Mouse (Mus musculus): ENCODE data around the gene Dbr1. TPM values are rescaled to one million over a fixed set of nuclear protein-coding genes. Genes with fewer than 3 reads are reported as not detected.

The Dbr1 gene
- polyA plus RNA-seq (2016; fragmentation: Nextera tagmentation; extraction: Ambion mirVana): 33.0 and 41.7 TPM in 2 replicates

DNA sequence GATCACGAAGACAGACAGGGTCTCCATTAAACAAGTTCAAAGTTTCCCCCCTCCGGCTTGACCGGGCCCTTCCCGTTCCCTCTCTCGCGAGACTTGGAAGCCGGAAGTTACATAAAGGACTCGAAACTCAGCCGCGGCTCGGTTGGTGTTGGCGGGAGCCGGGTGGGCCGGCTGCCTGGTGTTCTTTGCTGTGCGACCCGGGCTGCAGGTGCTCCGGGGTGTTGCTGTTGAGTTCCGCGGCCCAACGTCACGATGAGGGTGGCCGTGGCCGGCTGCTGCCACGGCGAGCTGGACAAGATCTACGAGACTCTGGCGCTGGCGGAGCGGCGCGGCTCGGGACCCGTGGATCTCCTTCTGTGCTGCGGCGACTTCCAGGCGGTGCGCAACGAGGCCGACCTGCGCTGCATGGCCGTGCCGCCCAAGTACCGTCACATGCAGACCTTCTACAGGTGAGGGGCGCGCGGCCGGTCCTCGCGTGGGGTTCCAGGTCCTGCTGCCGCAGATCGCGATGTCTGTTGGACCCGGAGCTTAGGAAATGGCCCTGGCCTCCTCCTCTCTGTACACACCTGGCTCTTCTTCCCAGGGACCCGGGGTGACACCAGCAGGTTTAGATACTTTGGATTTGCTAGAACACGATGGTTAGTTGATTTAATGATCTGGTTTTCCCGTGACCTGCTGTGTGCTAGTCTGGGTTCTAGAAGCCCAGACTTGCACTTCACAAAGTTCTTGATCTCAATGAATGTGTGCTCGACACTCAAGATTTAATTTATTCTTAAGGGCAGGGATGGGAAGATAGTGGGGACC, at the start of gene Dbr1:
TSS of gene Dbr1 (plus strand) at position 123 of the 804 bp plus-strand sequence.
- whole genome bisulfite sequencing: under 1% methylated on average over 57 of the region's 57 CpGs
- peaks cover 19% of the 10 kb centered on the region for H3K4me1 ChIP-seq (replicated peaks)
- peak; percentile 91 for DNase-seq (ENCODE audit: low spot score)

DNA sequence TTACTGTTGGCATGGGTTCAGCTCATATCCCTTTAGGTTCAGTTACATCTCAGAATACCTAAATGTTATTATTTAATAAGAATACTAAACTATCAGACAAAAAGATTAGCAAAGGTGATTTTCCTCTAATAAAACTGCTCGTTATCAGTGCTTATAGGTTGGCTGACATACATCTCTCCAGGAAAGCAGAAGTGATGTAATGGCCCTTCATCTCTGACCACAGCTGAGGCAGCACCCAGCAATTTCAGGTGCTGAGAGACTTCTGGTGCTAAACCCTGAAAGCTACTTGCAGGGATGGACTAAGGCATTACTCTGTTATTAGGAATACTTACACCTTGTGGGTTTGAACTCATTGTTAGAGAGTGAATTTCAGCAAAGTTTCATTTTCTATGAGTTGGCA, 43.7 kb upstream of the Dbr1 start:
- WGBS: 93% methylated on average over 1 of the region's 1 CpGs
- DNase-seq (ENCODE audit: low spot score): no peak
- peaks cover 95% of the 10 kb centered on the region for H3K36me3 ChIP-seq

More for the DNA sequence above, at the start of gene Dbr1:
- peaks cover 6% of the 10 kb centered on the region; the same call in 1 of the 2 replicates for H3K27me3 ChIP-seq (ENCODE audit: insufficient read depth, poor library complexity, severe bottlenecking)
- no peaks in the 10 kb centered on the region for H3K9me3 ChIP-seq
- peaks cover 30% of the 10 kb centered on the region for H3K36me3 ChIP-seq
- H3K4me3 ChIP-seq: peak within 1 kb of the TSS; percentile 96
- peak within 1 kb of the TSS; percentile 94 for H3K27ac ChIP-seq

DNA sequence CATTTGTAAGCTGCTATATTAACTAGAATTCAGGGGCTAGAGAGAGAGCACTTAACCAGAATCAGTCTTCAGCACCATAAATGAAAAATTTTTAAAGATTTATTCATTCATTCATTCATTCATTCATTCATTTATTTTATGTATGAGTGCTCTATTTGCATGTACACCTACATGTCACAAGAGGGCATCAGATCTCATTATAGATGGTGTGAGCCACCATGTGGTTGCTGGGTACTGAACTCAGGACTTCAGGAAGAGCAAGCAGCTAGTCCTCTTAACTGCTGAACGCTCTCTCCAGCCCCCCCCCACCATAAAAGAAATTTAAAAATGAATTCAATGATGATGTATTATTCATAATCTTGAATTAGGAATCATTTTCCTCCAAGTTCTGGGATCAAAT, 29.3 kb upstream of the Dbr1 start:
- Histone ChIP-seq H3K4me1 (replicated peaks) (no peaks in the 10 kb centered on the region), H3K4me3 (no peak overlapping the region), H3K9me3 (no peaks in the 10 kb centered on the region), H3K27me3 (ENCODE audit: insufficient read depth, poor library complexity, severe bottlenecking) (no peaks in the 10 kb centered on the region), H3K27ac (no peak overlapping the region), H3K36me3 (peaks cover 4% of the 10 kb centered on the region; the same call in 1 of the 2 replicates)
- WGBS: 93% methylated on average over 1 of the region's 1 CpGs
- DNase-seq (ENCODE audit: low spot score): no peak

More for the DNA sequence above, 43.7 kb upstream of the Dbr1 start:
- no peaks in the 10 kb centered on the region for H3K4me1 ChIP-seq (replicated peaks)
- no peak overlapping the region for H3K27ac ChIP-seq
- no peaks in the 10 kb centered on the region for H3K9me3 ChIP-seq
- H3K4me3 ChIP-seq: no peak overlapping the region
- no peaks in the 10 kb centered on the region for H3K27me3 ChIP-seq (ENCODE audit: insufficient read depth, poor library complexity, severe bottlenecking)

DNA sequence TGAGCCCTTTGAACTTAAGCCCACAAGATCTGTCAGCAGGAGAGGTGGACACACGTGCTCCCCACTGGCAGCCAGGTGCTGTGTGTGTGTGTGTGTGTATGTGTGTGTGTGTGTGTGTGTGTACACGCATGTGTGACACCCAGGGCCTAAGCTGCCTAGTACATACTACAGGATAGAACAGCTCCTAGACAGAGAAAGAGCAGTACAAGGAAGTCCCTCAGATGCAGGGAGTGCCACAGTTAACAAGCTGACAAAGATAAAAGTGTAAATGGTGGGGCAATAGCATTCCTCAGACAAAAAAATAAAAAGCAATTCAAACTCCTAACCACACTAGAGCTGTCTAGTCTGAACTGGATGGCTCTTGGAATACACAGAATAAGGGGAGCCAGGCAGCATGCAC, 23.5 kb upstream of the Dbr1 start:
- H3K27ac ChIP-seq: no peak overlapping the region
- no peaks in the 10 kb centered on the region for H3K4me1 ChIP-seq (replicated peaks)
- peaks cover 4% of the 10 kb centered on the region; the same call in 1 of the 2 replicates for H3K36me3 ChIP-seq
- no peak for DNase-seq (ENCODE audit: low spot score)
- no peak overlapping the region for H3K4me3 ChIP-seq
- WGBS: 86% methylated on average over 2 of the region's 2 CpGs
- no peaks in the 10 kb centered on the region for H3K9me3 ChIP-seq
- no peaks in the 10 kb centered on the region for H3K27me3 ChIP-seq (ENCODE audit: insufficient read depth, poor library complexity, severe bottlenecking)

DNA sequence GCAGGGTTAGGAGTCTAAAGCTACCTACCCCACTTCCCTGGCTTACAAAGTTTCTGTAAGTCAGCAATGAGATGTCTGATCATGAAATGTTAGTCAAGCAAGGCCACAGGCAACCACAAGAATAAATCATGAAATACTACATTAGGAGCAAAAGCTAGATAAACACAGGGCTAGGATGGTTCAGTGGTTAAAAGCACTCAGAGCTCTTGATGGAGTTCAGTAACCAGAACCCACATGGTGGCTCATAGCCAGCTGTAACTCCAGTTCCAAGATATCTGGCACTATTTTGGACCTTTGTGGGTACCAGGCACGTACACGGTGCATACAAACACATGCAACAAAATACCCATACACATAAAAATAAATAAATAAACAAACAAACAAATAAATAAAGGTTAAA, 22.6 kb upstream of the Dbr1 start:
- no peaks in the 10 kb centered on the region for H3K9me3 ChIP-seq
- H3K27ac ChIP-seq: no peak overlapping the region
- 94% methylated on average over 2 of the region's 2 CpGs for WGBS

DNA sequence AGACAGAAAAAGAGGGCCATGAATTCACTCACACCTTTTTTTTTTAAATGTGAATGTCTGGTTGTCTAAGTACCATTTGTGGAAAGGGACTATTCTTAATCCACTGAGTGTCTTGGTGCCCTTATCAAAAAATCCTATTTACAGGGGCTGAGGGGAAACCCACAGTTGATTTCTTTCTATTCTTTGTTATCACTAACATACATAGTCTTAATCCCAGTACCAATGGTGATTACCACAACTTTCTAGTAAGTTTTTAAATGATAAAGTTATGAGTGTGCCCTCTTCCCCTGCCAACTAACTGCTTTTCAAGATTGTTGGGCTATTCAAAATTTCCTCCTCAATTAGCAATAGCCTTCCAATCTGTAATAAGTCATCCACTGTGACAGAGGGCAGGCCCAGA, 21.5 kb upstream of the Dbr1 start:
- Histone ChIP-seq H3K27ac (no peak overlapping the region), H3K27me3 (ENCODE audit: insufficient read depth, poor library complexity, severe bottlenecking) (no peaks in the 10 kb centered on the region), H3K9me3 (no peaks in the 10 kb centered on the region), H3K36me3 (peaks cover 4% of the 10 kb centered on the region; the same call in 1 of the 2 replicates), H3K4me1 (replicated peaks) (no peaks in the 10 kb centered on the region), H3K4me3 (no peak overlapping the region)
- no peak for DNase-seq (ENCODE audit: low spot score)

More for the DNA sequence above, 22.6 kb upstream of the Dbr1 start:
- no peak for DNase-seq (ENCODE audit: low spot score)
- Histone ChIP-seq H3K4me3 (no peak overlapping the region), H3K36me3 (peaks cover 4% of the 10 kb centered on the region; the same call in 1 of the 2 replicates), H3K4me1 (replicated peaks) (no peaks in the 10 kb centered on the region), H3K27me3 (ENCODE audit: insufficient read depth, poor library complexity, severe bottlenecking) (no peaks in the 10 kb centered on the region)

DNA sequence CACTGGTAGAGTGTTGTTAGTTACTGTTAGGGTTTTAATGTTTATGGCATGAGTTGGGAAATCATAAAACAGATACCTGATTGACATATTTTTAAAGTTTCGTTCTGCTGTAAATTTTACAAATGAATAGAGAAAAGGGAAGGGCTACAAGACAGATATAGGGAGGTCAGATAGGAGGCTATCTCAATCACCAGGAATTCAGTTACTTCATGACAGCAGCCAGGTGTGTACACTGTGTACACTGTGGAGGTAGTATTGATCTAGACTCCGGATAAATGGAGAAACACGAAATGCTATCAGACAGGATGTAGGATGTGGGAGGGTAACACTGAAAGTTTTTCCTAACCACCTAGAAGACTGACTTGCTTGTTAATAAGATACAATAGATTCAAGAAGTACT, 20.3 kb upstream of the Dbr1 start:
- no peak for DNase-seq (ENCODE audit: low spot score)

DNA sequence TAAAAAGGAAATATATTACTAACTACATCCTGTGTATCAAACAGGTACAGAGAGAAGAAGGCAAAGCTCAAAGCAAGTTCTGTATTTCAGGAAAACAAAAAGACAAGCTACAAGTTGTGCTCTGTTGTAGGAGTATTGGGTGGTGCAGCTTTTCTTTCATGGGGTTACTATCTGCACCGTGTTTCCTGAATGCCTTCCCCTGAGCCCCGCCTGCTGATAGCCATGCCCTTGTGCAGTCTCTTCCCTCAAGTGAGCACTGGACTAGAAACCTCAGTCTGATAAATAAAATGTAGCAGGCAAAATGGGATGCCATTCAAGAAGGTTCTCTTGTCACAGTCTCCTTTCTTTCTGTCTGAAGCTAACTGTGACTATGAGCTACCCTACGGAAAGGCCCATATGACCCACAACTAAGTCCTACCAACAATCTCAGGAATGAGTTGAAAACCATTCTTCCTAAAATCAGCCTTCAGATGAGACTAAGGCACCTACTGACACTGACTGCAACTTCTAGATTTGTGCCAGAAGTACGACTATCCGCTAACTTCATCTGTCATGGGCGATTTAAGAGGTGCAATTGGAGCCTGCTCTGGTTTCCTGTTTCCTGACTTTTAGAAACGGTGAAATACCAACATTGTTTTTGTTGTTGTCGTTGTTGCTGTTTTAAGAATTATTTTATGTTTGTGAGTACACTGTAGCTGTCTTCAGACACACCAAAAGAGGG, 17.9 kb upstream of the Dbr1 start:
- 91% methylated on average over 8 of the region's 8 CpGs for WGBS
- H3K9me3 ChIP-seq: no peaks in the 10 kb centered on the region
- no peaks in the 10 kb centered on the region for H3K4me1 ChIP-seq (replicated peaks)
- H3K27ac ChIP-seq: no peak overlapping the region
- no peak overlapping the region for H3K4me3 ChIP-seq
- no peak for DNase-seq (ENCODE audit: low spot score)
- H3K36me3 ChIP-seq: no peaks in the 10 kb centered on the region
- no peaks in the 10 kb centered on the region for H3K27me3 ChIP-seq (ENCODE audit: insufficient read depth, poor library complexity, severe bottlenecking)

More for the DNA sequence above, 20.3 kb upstream of the Dbr1 start:
- H3K9me3 ChIP-seq: no peaks in the 10 kb centered on the region
- 94% methylated on average over 3 of the region's 3 CpGs for WGBS
- H3K27me3 ChIP-seq (ENCODE audit: insufficient read depth, poor library complexity, severe bottlenecking): no peaks in the 10 kb centered on the region
- H3K4me1 ChIP-seq (replicated peaks): no peaks in the 10 kb centered on the region
- no peak overlapping the region for H3K4me3 ChIP-seq
- H3K27ac ChIP-seq: no peak overlapping the region
- peaks cover 2% of the 10 kb centered on the region; the same call in 1 of the 2 replicates for H3K36me3 ChIP-seq

DNA sequence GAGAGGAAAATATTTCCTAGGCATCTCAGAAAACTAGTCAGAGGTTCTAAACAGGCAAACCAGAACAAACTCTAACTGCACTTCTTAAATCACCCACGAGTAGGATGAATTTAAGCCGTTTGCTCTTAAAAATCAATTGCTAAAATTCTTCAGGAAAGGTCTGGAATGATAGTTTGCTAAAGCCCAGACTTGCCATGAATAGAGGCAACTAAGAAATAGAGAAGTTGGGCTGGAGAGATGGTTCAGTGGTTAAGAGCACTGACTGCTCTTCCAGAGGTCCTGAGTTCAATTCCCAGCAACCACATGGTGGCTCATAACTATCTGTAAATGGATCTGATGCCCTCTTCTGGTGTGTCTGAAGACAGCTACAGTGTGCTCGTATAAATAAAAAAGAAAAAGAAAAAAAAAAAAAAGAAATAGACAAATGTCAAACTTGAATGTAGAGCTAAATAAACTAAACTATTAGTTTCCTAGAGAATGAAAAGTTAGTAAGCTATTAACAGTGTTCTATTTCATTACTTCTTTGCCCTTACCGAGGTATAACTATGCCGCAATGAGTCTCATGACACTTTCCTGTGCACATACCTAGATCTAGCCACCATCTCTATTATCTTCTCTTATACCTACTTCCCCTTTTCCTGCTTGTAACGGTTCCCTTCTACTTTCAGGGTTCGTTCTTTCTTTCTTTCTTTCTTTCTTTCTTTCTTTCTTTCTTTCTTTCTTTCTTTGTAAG, 16.6 kb upstream of the Dbr1 start:
- Histone ChIP-seq H3K27ac (no peak overlapping the region), H3K4me3 (no peak overlapping the region), H3K36me3 (no peaks in the 10 kb centered on the region), H3K9me3 (no peaks in the 10 kb centered on the region), H3K27me3 (ENCODE audit: insufficient read depth, poor library complexity, severe bottlenecking) (no peaks in the 10 kb centered on the region), H3K4me1 (replicated peaks) (no peaks in the 10 kb centered on the region)
- DNase-seq (ENCODE audit: low spot score): no peak
- WGBS: 94% methylated on average over 7 of the region's 7 CpGs

DNA sequence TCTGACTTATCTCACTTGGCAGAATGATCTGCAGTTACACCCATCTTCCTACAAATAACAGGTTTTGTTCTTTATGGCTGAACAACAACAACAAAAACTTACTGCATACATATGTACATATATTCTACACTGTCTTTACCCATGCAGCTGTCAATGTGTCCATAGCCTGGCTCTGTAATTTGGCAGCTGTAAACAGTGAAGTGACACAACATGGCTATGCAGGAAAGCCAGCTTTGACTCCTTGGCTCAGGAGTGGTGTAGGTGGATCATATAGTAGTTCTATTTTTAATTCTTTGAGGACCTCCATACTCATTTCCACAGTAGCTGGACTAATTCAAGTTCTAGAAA, 16.1 kb upstream of the Dbr1 start:
- Histone ChIP-seq H3K4me1 (replicated peaks) (no peaks in the 10 kb centered on the region), H3K4me3 (no peak overlapping the region), H3K27ac (no peak overlapping the region), H3K9me3 (no peaks in the 10 kb centered on the region), H3K27me3 (ENCODE audit: insufficient read depth, poor library complexity, severe bottlenecking) (no peaks in the 10 kb centered on the region), H3K36me3 (no peaks in the 10 kb centered on the region)
- DNase-seq (ENCODE audit: low spot score): no peak

DNA sequence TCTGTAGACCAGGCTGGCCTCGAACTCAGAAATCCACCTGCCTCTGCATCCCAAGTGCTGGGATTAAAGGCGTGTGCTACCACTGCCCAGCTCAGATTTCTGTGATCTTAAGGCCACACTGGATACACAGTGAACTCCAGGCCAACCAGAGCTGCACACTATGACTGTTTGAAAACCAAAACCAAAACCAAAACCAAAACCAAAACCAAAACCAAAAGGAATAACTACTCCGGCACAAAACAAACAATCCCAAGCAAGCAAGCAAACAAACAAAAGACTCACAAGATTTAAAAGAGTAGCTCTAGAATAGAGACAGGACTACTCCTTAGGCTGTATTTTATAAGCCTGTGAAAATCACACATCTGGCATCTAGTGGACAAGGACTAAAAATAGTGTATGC, 15.2 kb upstream of the Dbr1 start:
- WGBS: 92% methylated on average over 3 of the region's 3 CpGs
- Histone ChIP-seq H3K27ac (no peak overlapping the region), H3K9me3 (no peaks in the 10 kb centered on the region), H3K36me3 (no peaks in the 10 kb centered on the region), H3K27me3 (ENCODE audit: insufficient read depth, poor library complexity, severe bottlenecking) (no peaks in the 10 kb centered on the region), H3K4me1 (replicated peaks) (no peaks in the 10 kb centered on the region), H3K4me3 (no peak overlapping the region)
- DNase-seq (ENCODE audit: low spot score): no peak

DNA sequence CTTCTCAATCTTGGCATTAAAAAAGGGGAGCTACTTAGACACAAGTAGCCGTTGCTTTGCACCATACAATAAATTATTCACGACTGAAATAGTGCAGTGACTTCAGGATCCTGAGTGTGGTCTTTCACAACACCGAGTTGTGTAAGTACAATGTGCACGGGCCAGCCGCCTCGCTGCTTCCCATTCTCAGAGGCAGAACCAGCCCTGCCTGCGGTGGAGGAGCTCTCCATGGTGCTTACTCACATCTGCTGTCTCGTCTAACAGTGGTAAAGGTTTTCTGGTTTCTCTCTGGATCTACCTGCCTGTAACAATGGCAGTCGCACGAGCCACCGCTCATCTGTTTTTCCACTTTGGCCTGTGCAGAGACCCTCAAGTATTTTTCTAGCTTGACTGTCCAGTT, 11.9 kb upstream of the Dbr1 start:
- WGBS: 32% methylated on average over 11 of the region's 11 CpGs
- Histone ChIP-seq H3K4me3 (no peak overlapping the region), H3K27me3 (ENCODE audit: insufficient read depth, poor library complexity, severe bottlenecking) (no peaks in the 10 kb centered on the region), H3K27ac (no peak overlapping the region), H3K36me3 (no peaks in the 10 kb centered on the region), H3K4me1 (replicated peaks) (peaks cover 14% of the 10 kb centered on the region), H3K9me3 (no peaks in the 10 kb centered on the region)
- DNase-seq (ENCODE audit: low spot score): peak; percentile 61

DNA sequence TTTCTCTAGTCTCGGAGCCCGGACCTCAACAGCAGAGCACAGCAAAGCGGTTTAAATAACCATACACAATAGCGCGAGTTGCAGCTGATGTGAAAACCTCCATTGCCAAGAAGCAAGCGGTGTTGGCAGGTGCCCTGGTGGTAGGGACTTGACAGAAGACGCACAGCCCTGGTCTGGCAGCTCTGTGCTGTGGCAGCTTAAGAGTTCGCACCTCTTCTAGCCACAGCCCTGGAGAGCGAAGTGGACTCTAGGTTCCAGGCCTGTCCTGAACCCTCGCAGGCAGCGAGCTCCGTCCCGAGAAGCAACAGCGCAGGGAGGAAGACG, 7.6 kb upstream of the Dbr1 start:
- Histone ChIP-seq H3K9me3 (no peaks in the 10 kb centered on the region), H3K4me1 (replicated peaks) (peaks cover 18% of the 10 kb centered on the region), H3K27me3 (ENCODE audit: insufficient read depth, poor library complexity, severe bottlenecking) (0 out of 2 replicates have a peak, but pooled peaks cover 6% of the 10 kb centered on the region), H3K4me3 (peak overlapping the region; percentile 96), H3K27ac (peak overlapping the region; percentile 100), H3K36me3 (no peaks in the 10 kb centered on the region)
- WGBS: 2% methylated on average over 15 of the region's 15 CpGs
- DNase-seq (ENCODE audit: low spot score): no peak
